Mouse (Mus musculus) c-Kit-positive CD71-positive TER-119-negative erythroid progenitor cells, embryonic 14.5 days (primary cell): Measurements from ENCODE around the gene Prss8.
"Not testable (repeated sequence)": the region's sequence is repeated elsewhere in the genome, so short reads cannot be mapped to it uniquely, and the experiment has no call there.

ENCODE experiments used
- DNase-seq: peaks from one replicate; pipeline ENCODE4 v3.0.0-alpha.2; 2013; ENCODE audit warnings: low read depth

The Prss8 gene

DNA sequence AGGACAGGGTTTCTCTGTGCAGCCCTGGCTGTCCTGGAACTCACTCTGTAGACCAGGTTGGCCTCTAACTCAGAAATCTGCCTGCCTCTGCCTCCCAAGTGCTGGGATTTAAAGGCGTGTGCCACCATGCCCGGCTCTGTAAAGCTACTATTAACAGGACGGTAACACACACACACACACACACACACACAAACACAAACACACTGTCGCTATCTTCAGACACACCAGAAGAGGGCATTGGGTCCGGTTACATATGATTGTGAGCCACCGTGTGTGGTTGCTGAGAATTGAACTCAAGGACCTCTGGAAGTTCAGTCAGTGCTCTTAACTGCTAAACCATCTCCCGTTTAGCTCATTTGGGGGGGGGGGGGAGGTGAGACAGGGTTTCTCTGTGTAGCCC is 34.0 kb downstream of the Prss8 start:
- DNase-seq: not testable (repeated sequence)

DNA sequence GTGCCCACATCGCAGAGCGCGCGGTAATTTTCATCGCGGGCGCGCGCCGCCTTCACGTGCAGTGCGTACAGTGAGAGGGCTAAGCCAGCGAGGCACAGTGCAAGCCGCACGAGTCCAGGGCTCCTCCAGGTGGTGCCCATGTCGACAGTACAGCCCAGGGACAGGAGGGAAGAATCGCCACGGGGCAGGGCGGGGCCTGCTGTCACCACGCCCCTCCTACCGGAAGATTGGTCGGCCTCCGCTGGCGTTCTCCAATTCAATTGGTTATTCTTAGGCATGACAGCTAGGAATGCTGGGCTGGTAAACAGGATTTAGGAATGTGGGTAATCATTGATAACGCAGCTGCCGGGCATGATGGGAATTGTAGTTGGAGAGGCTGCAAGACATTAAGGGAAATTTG is 34.5 kb downstream of the Prss8 start, which contains the start of the genes Gm21974 and Vkorc1:
Gm21974 (minus strand) TSS at position 13 of the 400 bp plus-strand sequence.
Vkorc1 (minus strand) TSS at position 176 of the 400 bp plus-strand sequence.
- peak; percentile 88 for DNase-seq

- DNase-seq: no peak
Observed at GRCm38 (mm10) chr7:127894480-127894879, 35.4 kb downstream of the Prss8 start.

GRCm38 (mm10) chr7:127890798-127891197 is 39.1 kb downstream of the Prss8 start, which contains the start of gene Prss53:
Gene Prss53 (minus strand): TSS chr7:127890970.
- DNase-seq: no peak

GRCm38 (mm10) chr7:127888821-127889220 is 41.1 kb downstream of the Prss8 start:
- no peak for DNase-seq

GRCm38 (mm10) chr7:127887781-127888180 is 42.1 kb downstream of the Prss8 start:
- DNase-seq: no peak

DNA sequence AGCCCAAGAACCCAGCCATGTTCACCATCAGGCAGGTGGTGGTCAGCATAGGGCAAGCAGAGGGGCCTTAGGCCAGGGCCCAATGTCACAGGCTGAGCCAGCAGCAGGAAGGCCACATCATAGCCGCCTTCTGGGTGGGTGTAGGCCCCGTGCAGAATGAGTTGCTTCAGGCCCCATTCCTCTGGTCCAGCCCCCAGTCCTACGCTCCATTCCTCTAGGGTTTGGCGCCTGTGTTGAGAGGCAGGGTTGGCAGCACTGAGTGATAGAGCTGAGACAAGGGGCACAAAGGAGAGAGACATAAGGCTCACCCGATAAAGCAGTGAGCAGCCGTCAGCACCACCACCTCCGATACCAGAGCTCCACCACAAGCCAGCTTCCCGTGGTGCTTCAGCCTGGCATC is 42.7 kb downstream of the Prss8 start:
- no peak for DNase-seq

DNA sequence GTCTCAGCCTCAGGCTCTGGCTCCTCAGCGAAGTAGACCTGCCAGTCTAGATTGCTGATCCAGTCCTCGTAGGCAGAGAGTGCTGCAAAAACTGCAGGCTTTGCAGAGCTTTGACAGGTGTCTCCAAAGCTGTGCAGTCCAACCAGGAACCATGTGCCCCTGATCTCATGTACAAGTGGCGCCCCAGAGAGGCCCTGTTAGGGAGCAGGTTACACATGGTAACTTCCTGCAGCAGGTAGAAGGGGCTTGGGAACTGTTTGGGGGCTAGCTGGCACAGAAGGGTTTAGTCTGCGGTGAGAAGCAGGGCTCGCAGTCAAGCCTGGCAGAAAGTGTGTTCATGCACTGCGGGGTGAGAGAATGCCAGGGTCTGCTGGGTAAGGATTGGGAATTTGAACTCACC is 43.4 kb downstream of the Prss8 start:
- no peak for DNase-seq

- DNase-seq: no peak
Observed at GRCm38 (mm10) chr7:127885951-127886350, 44.0 kb downstream of the Prss8 start.

GRCm38 (mm10) chr7:127880431-127880830 is 49.5 kb downstream of the Prss8 start:
- DNase-seq: no peak

DNA sequence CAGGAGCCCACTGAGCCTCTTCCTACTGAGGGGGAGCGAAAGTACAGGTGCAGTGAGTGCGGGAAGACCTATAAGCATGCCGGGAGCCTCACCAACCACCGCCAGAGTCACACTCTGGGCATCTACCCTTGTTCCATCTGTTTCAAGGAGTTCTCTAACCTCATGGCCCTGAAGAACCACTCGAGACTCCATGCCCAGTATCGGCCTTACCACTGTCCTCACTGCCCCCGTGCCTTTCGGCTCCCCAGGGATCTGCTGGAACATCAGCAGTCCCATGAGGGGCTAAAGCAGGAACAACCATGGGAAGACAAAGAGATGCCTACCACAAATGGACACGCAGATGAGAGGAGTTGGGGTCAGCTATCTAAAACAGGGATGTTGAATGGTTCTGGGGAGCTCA is 50.6 kb downstream of the Prss8 start:
- no peak for DNase-seq

- peak; percentile 93 for DNase-seq
Observed at GRCm38 (mm10) chr7:127876467-127877348, 53.2 kb downstream of the Prss8 start, which contains the start of gene Zfp668. Gene Zfp668 (minus strand): TSS chr7:127876828.

- peak; percentile 68 for DNase-seq
Observed at GRCm38 (mm10) chr7:127876041-127876466, 53.9 kb downstream of the Prss8 start, which contains the start of gene Zfp646. Gene Zfp646 (plus strand): TSS chr7:127876221.
